Mouse (Mus musculus) CH12.LX (cell line): ENCODE measurements around the gene Gstm5. TPM values are rescaled to one million over a fixed set of nuclear protein-coding genes. Genes with fewer than 3 reads are reported as not detected.

Source experiments
- DNase-seq: peaks from one replicate; pipeline ENCODE4 v3.0.0-alpha.2; 2013; ENCODE audit errors: extremely low read depth
- H3K27ac ChIP-seq: 2 replicates; pipeline ENCODE4 v1.5.1; 2012; ENCODE audit warnings: low read depth, mild to moderate bottlenecking, control low read depth, moderate library complexity; ENCODE audit not compliant: insufficient read depth
- H3K27me3 ChIP-seq: replicated peaks from 2 replicates; pipeline ENCODE3; 2012; ENCODE audit warnings: inconsistent platforms
- H3K36me3 ChIP-seq, 2 experiments: replicated peaks in 1 of 2; 2 replicates each; pipeline versions ENCODE3 to v1.6.1; 2012; ENCODE audit warnings: inconsistent platforms in 1 of 2, low read length in 1 of 2, mild to moderate bottlenecking in 1 of 2, mixed read lengths in 1 of 2, moderate library complexity in 1 of 2; ENCODE audit not compliant: control insufficient read depth in 1 of 2, insufficient read depth in 1 of 2
- H3K4me1 ChIP-seq, 2 experiments: 2 replicates each; pipeline ENCODE4 v1.6.1; 2012; ENCODE audit warnings: inconsistent platforms in 1 of 2, moderate library complexity in 1 of 2; ENCODE audit not compliant: insufficient read depth in 2 of 2, control insufficient read depth in 1 of 2
- H3K4me2 ChIP-seq: 2 replicates; pipeline ENCODE4 v1.6.1; 2012; ENCODE audit warnings: low read depth, mild to moderate bottlenecking, control low read depth; ENCODE audit not compliant: poor library complexity, insufficient read depth, severe bottlenecking
- H3K4me3 ChIP-seq, 3 experiments: fragments of 150-350 bp in 1 of 3; sonication (generic) in 1 of 3; replicated peaks in 1 of 3; 2 replicates each; pipeline versions ENCODE3 to v1.5.1; 2011 to 2012; ENCODE audit warnings: low read depth in 2 of 3, low read length in 2 of 3, mild to moderate bottlenecking in 2 of 3, moderate library complexity in 2 of 3, control low read depth in 1 of 3, improper control_type of control experiment in 1 of 3, inconsistent platforms in 1 of 3, mixed read lengths in 1 of 3; ENCODE audit not compliant: poor library complexity in 1 of 3
- H3K79me2 ChIP-seq: replicated peaks from 2 replicates; pipeline ENCODE4 v1.6.1; 2012; ENCODE audit warnings: mild to moderate bottlenecking, moderate library complexity; ENCODE audit not compliant: control insufficient read depth, poor library complexity, insufficient read depth, severe bottlenecking; ENCODE audit errors: extremely low read depth
- H3K9ac ChIP-seq: 2 replicates; pipeline ENCODE4 v1.6.1; 2012; ENCODE audit warnings: low read depth, mild to moderate bottlenecking, control low read depth, moderate library complexity; ENCODE audit not compliant: insufficient read depth
- H3K9me3 ChIP-seq: replicated peaks from 2 replicates; pipeline ENCODE3; 2012; ENCODE audit warnings: low read length, inconsistent platforms, mixed read lengths
- CHD2 ChIP-seq: IDR thresholded peaks from 2 replicates; pipeline ENCODE4 v1.6.1; 2011; ENCODE audit warnings: low read length, improper control_type of control experiment
- CTCF ChIP-seq, 2 experiments: IDR thresholded peaks in 1 of 2; conservative IDR thresholded peaks in 1 of 2; 2 replicates each; pipeline ENCODE4 v1.5.1; 2011 to 2012; ENCODE audit warnings: low read depth in 2 of 2, low read length in 2 of 2, improper control_type of control experiment in 1 of 2, inconsistent platforms in 1 of 2, mild to moderate bottlenecking in 1 of 2, moderate library complexity in 1 of 2
- JUND ChIP-seq: conservative IDR thresholded peaks from 2 replicates; pipeline ENCODE4 v1.6.1; 2011; ENCODE audit warnings: low read depth, low read length, improper control_type of control experiment
- MAFK ChIP-seq: IDR thresholded peaks from 2 replicates; pipeline ENCODE4 v1.6.1; 2011; ENCODE audit warnings: low read length, improper control_type of control experiment; ENCODE audit not compliant: insufficient replicate concordance
- NRF1 ChIP-seq: IDR thresholded peaks from 2 replicates; pipeline ENCODE4 v1.6.1; 2014; ENCODE audit warnings: low read depth, mild to moderate bottlenecking, inconsistent platforms, low read length, improper control_type of control experiment, moderate library complexity
- SMC3 ChIP-seq: IDR thresholded peaks from 2 replicates; pipeline ENCODE4 v1.6.1; 2011; ENCODE audit warnings: low read depth, low read length, improper control_type of control experiment
- UBTF ChIP-seq: IDR thresholded peaks from 2 replicates; pipeline ENCODE4 v1.6.1; 2012; ENCODE audit warnings: low read depth, mild to moderate bottlenecking, inconsistent platforms, low read length, improper control_type of control experiment, moderate library complexity
- ZNF384 ChIP-seq: IDR thresholded peaks from 2 replicates; pipeline ENCODE4 v1.6.1; 2012; ENCODE audit warnings: low read depth, low read length, improper control_type of control experiment, inconsistent platforms
- dilution Hi-C: fragments of 300-500 bp; cut with MboI; formaldehyde crosslinking; loops from 2 replicates; pipeline ENCODE4 v1.14.3; 2020; ENCODE audit warnings: low sequenced_read_pairs; ENCODE audit not compliant: extremely low pct_unique_long_range_greater_than_20kb, extremely low pct_ligation_motif_present
- in situ Hi-C: fragments of 300-500 bp; cut with MboI; formaldehyde crosslinking; loops from 3 replicates; pipeline ENCODE4 v1.14.3; 2019; ENCODE audit warnings: low sequenced_read_pairs, low pct_ligation_motif_present, low pct_unique_long_range_greater_than_20kb, mixed read lengths
- polyA plus RNA-seq: library from polyadenylated mRNA; unstranded; fragments of >175 nt; gene quantifications from 2 replicates; pipeline ENCODE4 v1.2.1, GENCODE M21; 2012; ENCODE audit warnings: low read depth; ENCODE audit not compliant: insufficient read length
- total RNA-seq, 2 experiments: library from RNA; depleted of rRNA; stranded (reverse); fragments of 300-350 nt in 1 of 2; fragments of >200 nt in 1 of 2; gene quantifications; 2 replicates each; pipeline ENCODE4 v1.2.3; 2012 to 2014

Gstm5 gene
- total and polyA plus RNA-seq, 3 experiments = 2.2 to 4.9 (median 4.2) TPM

GRCm38 (mm10) chr3:107945729-107946128 lies 50.1 kb downstream of the Gstm5 start:
- Histone ChIP-seq H3K27ac (no peak overlapping the region), H3K79me2 (no peaks in the 10 kb centered on the region), H3K4me2 (no peak overlapping the region), H3K4me3 (no peak overlapping the region), H3K4me1 (peaks cover 4 to 9% of the 10 kb centered on the region in 2 experiments; a peak in 3 of 4 replicates), H3K9ac (no peak overlapping the region), H3K36me3 (no peaks in the 10 kb centered on the region), H3K9me3 (peaks cover 3% of the 10 kb centered on the region), H3K27me3 (peaks cover 2% of the 10 kb centered on the region)
- dilution Hi-C loops (no loop called here), in situ Hi-C loops (no loop called here)
- no peak for DNase-seq
- TF ChIP-seq ZNF384 (no peak), CTCF (conservative IDR thresholded peaks at IDR 0.05 in 1 of 2, IDR thresholded peaks at IDR 0.05 in 1 of 2; ENCODE audit: low read depth in 2 of 2, low read length in 2 of 2) (peak in 1 of 2 experiments; percentile 47; a peak in 2 of 4 replicates), UBTF (no peak), MAFK (no peak), CHD2 (no peak), JUND (no peak), SMC3 (peak; percentile 45), NRF1 (no peak)

Other genes with a start within 250 kb of the Gstm5 start
- gene Ahcyl1, start 199.3 kb upstream of the Gstm5 start, total RNA-seq (2012; rRNA removed) = 27.3 and 31.3 TPM in 2 replicates
- gene Ahcyl1, start 199.3 kb upstream of the Gstm5 start, total RNA-seq (2014; rRNA removed) = 22.7 and 32.5 TPM in 2 replicates
- gene Ahcyl1, start 199.3 kb upstream of the Gstm5 start, polyA plus RNA-seq = 83.4 and 86.4 TPM in 2 replicates
- 2.5 and 3.4 TPM in 2 replicates for gene Csf1, start 135.4 kb upstream of the Gstm5 start, total RNA-seq (2012; rRNA removed)
- 2.9 and 3.4 TPM in 2 replicates for gene Csf1, start 135.4 kb upstream of the Gstm5 start, total RNA-seq (2014; rRNA removed)
- gene Csf1, start 135.4 kb upstream of the Gstm5 start, polyA plus RNA-seq = 15.0 and 17.4 TPM in 2 replicates
- not detected in 2 replicates for gene Eps8l3, start 18.6 kb upstream of the Gstm5 start, total RNA-seq (2012; rRNA removed)
- gene Eps8l3, start 18.6 kb upstream of the Gstm5 start, total RNA-seq (2014; rRNA removed) = not detected in 2 replicates
- gene Eps8l3, start 18.6 kb upstream of the Gstm5 start, polyA plus RNA-seq = not detected in 2 replicates
- gene Gstm7, start 36.0 kb downstream of the Gstm5 start, total RNA-seq (2012; rRNA removed) = not detected in 2 replicates
- gene Gstm7, start 36.0 kb downstream of the Gstm5 start, total RNA-seq (2014; rRNA removed) = not detected in 2 replicates
- not detected in 2 replicates for gene Gstm7, start 36.0 kb downstream of the Gstm5 start, polyA plus RNA-seq
- 0.17 TPM in 1 of 2 replicates, not detected in the other for gene Gstm6, start 47.9 kb downstream of the Gstm5 start, total RNA-seq (2012; rRNA removed)
- 0.35 TPM in 1 of 2 replicates, not detected in the other for gene Gstm6, start 47.9 kb downstream of the Gstm5 start, total RNA-seq (2014; rRNA removed)
- gene Gstm6, start 47.9 kb downstream of the Gstm5 start, polyA plus RNA-seq = 0.44 TPM in 1 of 2 replicates, not detected in the other
- not detected in 2 replicates for gene Gstm3, start 73.5 kb downstream of the Gstm5 start, total RNA-seq (2012; rRNA removed)
- gene Gstm3, start 73.5 kb downstream of the Gstm5 start, total RNA-seq (2014; rRNA removed) = not detected in 2 replicates
- not detected in 2 replicates for gene Gstm3, start 73.5 kb downstream of the Gstm5 start, polyA plus RNA-seq
- 0.13 TPM in 2 replicates for gene Gstm2, start 90.6 kb downstream of the Gstm5 start, total RNA-seq (2012; rRNA removed)
- gene Gstm2, start 90.6 kb downstream of the Gstm5 start, total RNA-seq (2014; rRNA removed) = not detected in 2 replicates
- gene Gstm2, start 90.6 kb downstream of the Gstm5 start, polyA plus RNA-seq = 0.49 and 0.53 TPM in 2 replicates
- 0.25 TPM in 1 of 2 replicates, not detected in the other for gene Gstm1, start 122.2 kb downstream of the Gstm5 start, total RNA-seq (2012; rRNA removed)
- 0.24 and 0.35 TPM in 2 replicates for gene Gstm1, start 122.2 kb downstream of the Gstm5 start, total RNA-seq (2014; rRNA removed)
- gene Gstm1, start 122.2 kb downstream of the Gstm5 start, polyA plus RNA-seq = 5.4 and 8.8 TPM in 2 replicates
- gene Gstm4, start 149.1 kb downstream of the Gstm5 start, total RNA-seq (2012; rRNA removed) = 4.5 and 7.0 TPM in 2 replicates
- 2.0 and 2.9 TPM in 2 replicates for gene Gstm4, start 149.1 kb downstream of the Gstm5 start, total RNA-seq (2014; rRNA removed)
- gene Gstm4, start 149.1 kb downstream of the Gstm5 start, polyA plus RNA-seq = 19.1 and 22.1 TPM in 2 replicates
- 55.8 and 60.5 TPM in 2 replicates for gene Ampd2, start 190.8 kb downstream of the Gstm5 start, total RNA-seq (2012; rRNA removed)
- 28.3 and 28.6 TPM in 2 replicates for gene Ampd2, start 190.8 kb downstream of the Gstm5 start, total RNA-seq (2014; rRNA removed)
- gene Ampd2, start 190.8 kb downstream of the Gstm5 start, polyA plus RNA-seq = 82.5 and 85.9 TPM in 2 replicates
- gene Gnat2, start 197.0 kb downstream of the Gstm5 start, total RNA-seq (2012; rRNA removed) = 15.5 and 17.5 TPM in 2 replicates
- 10.1 and 11.2 TPM in 2 replicates for gene Gnat2, start 197.0 kb downstream of the Gstm5 start, total RNA-seq (2014; rRNA removed)
- 13.3 and 14.8 TPM in 2 replicates for gene Gnat2, start 197.0 kb downstream of the Gstm5 start, polyA plus RNA-seq